Comparison of ENCODE assay signal across 10 mouse cellular contexts in the genomic region with DNA sequence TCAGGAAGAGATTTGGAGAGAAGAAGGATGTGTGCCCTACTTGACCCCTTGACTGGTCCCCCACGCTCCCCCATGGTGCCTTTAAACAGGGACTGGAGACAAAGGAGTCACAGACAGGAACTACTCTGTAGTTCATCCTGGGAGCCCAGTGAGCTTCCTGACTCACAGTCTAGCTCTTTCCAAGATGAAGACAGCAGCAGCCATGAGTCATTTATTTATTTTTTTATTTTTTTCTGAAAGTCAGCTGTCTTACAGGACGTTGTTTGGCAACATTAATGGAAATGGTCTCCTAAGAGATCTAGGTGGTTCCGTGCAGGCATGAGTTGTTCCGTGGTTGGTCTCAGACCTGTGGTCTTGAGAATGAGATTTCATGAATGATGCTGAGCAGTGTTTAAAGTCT.
DNase-seq lines count a peak whose midpoint lies in the region; ATAC-seq and TF ChIP-seq lines count a peak whose summit lies in the region.
"Had no signal": no experiment of that assay in that cellular context is flagged by ENCODE, and none has a peak within 500 bp of the region (broad histone marks: within the 10 kb centered on the region; RNA-seq: fewer than 3 reads in every experiment).

No protein-coding gene starts in this region.

- H3ac ChIP-seq in C2C12 (ENCODE audit: control insufficient read depth, insufficient read length, low read depth), result no peak overlapping the region

- peak overlapping the region; percentile 100 for H3K27ac ChIP-seq in liver, embryonic 12.5 days

- H3K9ac ChIP-seq in liver, embryonic 12.5 days, result peak overlapping the region; percentile 94

- TF ChIP-seq CTCF in C2C12 (IDR thresholded peaks at IDR 0.05; ENCODE audit: control insufficient read depth, insufficient read depth, insufficient read length), result no peak

- peak overlapping the region; percentile 95 for H3K4me2 ChIP-seq in liver, embryonic 12.5 days

- intact Hi-C loops in heart, postnatal 14 days (cut with DNase I), result no loop called here

- H3K4me3 ChIP-seq in C2C12 (ENCODE audit: insufficient read depth, poor library complexity, severe bottlenecking), result no peak overlapping the region
- H3K4me3 ChIP-seq in liver, embryonic 12.5 days, result peak overlapping the region; percentile 83

- peaks cover 80% of the 10 kb centered on the region for H3K79me3 ChIP-seq in C2C12 (ENCODE audit: low read depth)

- H3K36me3 ChIP-seq in C2C12 (ENCODE audit: control insufficient read depth, insufficient read depth), result no peaks in the 10 kb centered on the region
- H3K36me3 ChIP-seq in liver, embryonic 12.5 days, result peaks cover 23% of the 10 kb centered on the region

- DNase-seq in heart, adult 9 months (ENCODE audit: low spot score in 2 of 2), result peak; percentile 47 to 61
- no peak for DNase-seq in heart, postnatal 14 days
- peak; percentile 77 for DNase-seq in Muller cell, postnatal 12 days (ENCODE audit: inconsistent ontology term)
- no peak for DNase-seq in layer of hippocampus, adult 8-10 months (ENCODE audit: low spot score in 2 of 2)
- DNase-seq in layer of hippocampus, adult 9-10 months (ENCODE audit: low spot score), result no peak
- DNase-seq in urinary bladder, postnatal 25 days (ENCODE audit: low spot score), result no peak
- DNase-seq: adrenal gland, postnatal 25 days; cerebellum, adult 11-12 months had no signal

- WGBS in liver, embryonic 12.5 days (ENCODE audit: insufficient replicate concordance), result 47% methylated on average over 4 of the region's 4 CpGs

- no peaks in the 10 kb centered on the region for H3K27me3 ChIP-seq in C2C12 (ENCODE audit: control insufficient read depth, insufficient read depth, insufficient read length)
- H3K27me3 ChIP-seq in liver, embryonic 12.5 days (replicated peaks), result no peaks in the 10 kb centered on the region

- H3K9me3 ChIP-seq in liver, embryonic 12.5 days (replicated peaks), result no peaks in the 10 kb centered on the region

- H3K4me1 ChIP-seq in liver, embryonic 12.5 days, result peaks cover 75% of the 10 kb centered on the region

- H3K79me2 ChIP-seq in C2C12 (ENCODE audit: control insufficient read depth, insufficient read depth), result peaks cover 93% of the 10 kb centered on the region

- ATAC-seq in liver, embryonic 12.5 days, result no peak

TF ChIP-seq in C2C12, 6 proteins besides CTCF, POLR2A, EP300 and RAD21:
- no peak for TF ChIP-seq MYOG (IDR thresholded peaks at IDR 0.05; ENCODE audit: control insufficient read depth, extremely low read depth, insufficient read length)
- TF ChIP-seq FOSL1 (IDR thresholded peaks at IDR 0.05; ENCODE audit: insufficient read depth, low read length, poor library complexity, severe bottlenecking), result peak; percentile 4

Comparison
In these comparisons a context has a peak if more than half of its experiments do, and no peak if none do; other contexts are left out.
1. DNase-seq: peak in heart, adult 9 months (2 of 2) and Muller cell, postnatal 12 days (single experiment); none in heart, postnatal 14 days (0 of 2), layer of hippocampus, adult 8-10 months (0 of 2), layer of hippocampus, adult 9-10 months (single experiment) and urinary bladder, postnatal 25 days (single experiment).